Mouse (Mus musculus): ENCODE measurements around the gene Pex5l. TPM values are rescaled to one million over a fixed set of nuclear protein-coding genes. Genes with fewer than 3 reads are reported as not detected.

Pex5l gene
- total RNA-seq, 1 experiment from 2014 or later = not detected

- ATAC-seq (replicated peaks; ENCODE audit: insufficient number of reproducible peaks, low FRiP score, low TSS enrichment, poor library complexity, severe bottlenecking) = no peak
Observed at GRCm38 (mm10) chr3:33073905-33074265, 69.2 kb downstream of the Pex5l start.

GRCm38 (mm10) chr3:33070771-33071170 is 72.3 kb downstream of the Pex5l start:
- ATAC-seq (replicated peaks; ENCODE audit: insufficient number of reproducible peaks, low FRiP score, low TSS enrichment, poor library complexity, severe bottlenecking) = no peak

GRCm38 (mm10) chr3:33068146-33068545 is 74.9 kb downstream of the Pex5l start:
- no peak for ATAC-seq (replicated peaks; ENCODE audit: insufficient number of reproducible peaks, low FRiP score, low TSS enrichment, poor library complexity, severe bottlenecking)

GRCm38 (mm10) chr3:33063590-33063989 is 79.5 kb downstream of the Pex5l start:
- no peak for ATAC-seq (replicated peaks; ENCODE audit: insufficient number of reproducible peaks, low FRiP score, low TSS enrichment, poor library complexity, severe bottlenecking)

GRCm38 (mm10) chr3:33061428-33061827 is 81.6 kb downstream of the Pex5l start:
- no peak for ATAC-seq (replicated peaks; ENCODE audit: insufficient number of reproducible peaks, low FRiP score, low TSS enrichment, poor library complexity, severe bottlenecking)

DNA sequence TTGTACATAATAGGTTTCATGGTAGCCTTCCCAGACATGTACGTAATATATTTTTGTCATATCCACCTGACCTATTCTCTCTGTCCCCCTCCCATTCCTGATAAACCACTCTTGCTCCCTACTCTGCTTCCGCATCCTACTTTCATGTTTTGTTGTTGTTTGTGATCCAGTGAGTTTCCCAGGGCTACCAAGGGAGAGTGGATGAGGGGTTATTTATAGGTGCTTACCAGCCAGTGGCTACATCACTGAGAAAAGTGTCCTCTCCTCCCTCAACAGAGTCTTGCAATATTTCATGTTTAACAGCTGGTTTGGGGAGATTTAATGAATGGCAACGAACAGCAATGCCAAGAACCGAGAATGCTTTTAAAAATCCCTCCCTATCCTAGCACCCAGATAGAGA is 82.0 kb downstream of the Pex5l start:
- no peak for ATAC-seq (replicated peaks; ENCODE audit: insufficient number of reproducible peaks, low FRiP score, low TSS enrichment, poor library complexity, severe bottlenecking)

- ATAC-seq (replicated peaks; ENCODE audit: insufficient number of reproducible peaks, low FRiP score, low TSS enrichment, poor library complexity, severe bottlenecking) = no peak
Observed at GRCm38 (mm10) chr3:33060343-33060937, 82.6 kb downstream of the Pex5l start.

- ATAC-seq (replicated peaks; ENCODE audit: insufficient number of reproducible peaks, low FRiP score, low TSS enrichment, poor library complexity, severe bottlenecking) = no peak
Observed at GRCm38 (mm10) chr3:33048304-33048703, 94.7 kb downstream of the Pex5l start.

- ATAC-seq (replicated peaks; ENCODE audit: insufficient number of reproducible peaks, low FRiP score, low TSS enrichment, poor library complexity, severe bottlenecking) = no peak
Observed at GRCm38 (mm10) chr3:33044799-33045106, 98.3 kb downstream of the Pex5l start.

DNA sequence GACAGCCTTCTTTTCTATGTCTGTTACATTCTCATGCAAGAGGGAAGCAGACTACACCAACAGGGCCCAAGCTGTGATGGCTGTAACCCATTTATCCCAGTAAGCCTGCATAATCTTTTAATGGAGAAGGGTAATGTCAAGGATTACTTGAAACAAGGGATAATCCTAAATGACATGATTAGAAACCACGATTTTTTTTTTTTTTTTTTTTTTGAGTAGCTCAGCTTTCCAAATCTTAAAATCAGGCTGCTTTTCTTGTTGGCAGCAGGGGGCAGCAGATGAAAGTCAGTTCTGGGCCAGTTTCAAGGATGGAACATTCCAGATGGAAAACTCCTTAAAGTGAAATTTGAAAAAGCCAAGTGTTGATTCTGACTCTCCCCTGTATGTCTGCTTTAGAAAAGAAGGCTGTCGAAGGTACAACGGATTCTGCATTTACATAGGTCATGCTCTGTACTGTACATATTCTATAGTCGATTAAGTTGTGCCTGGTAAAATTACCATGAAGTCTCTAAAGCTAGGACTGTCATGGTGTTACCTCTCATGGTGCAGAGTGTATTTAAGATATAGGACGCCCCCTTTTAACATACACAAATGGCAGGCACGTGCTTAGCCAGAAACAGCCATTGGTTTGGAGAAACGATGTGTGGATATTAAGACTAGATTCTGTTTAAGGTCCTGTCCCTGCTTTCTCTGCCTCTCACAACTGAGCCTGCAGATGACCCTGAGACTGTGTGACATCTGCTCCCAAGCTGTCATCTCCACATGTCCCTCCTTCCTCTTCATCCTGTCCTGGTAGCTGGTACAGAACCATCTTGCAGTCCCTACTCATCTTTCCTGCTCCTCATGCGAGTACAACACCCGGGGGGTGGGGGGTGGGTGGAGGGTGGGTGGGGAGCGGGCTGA is 98.9 kb downstream of the Pex5l start:
- ATAC-seq (replicated peaks; ENCODE audit: insufficient number of reproducible peaks, low FRiP score, low TSS enrichment, poor library complexity, severe bottlenecking) = no peak

GRCm38 (mm10) chr3:33024566-33024965 is 118.5 kb downstream of the Pex5l start:
- ATAC-seq (replicated peaks; ENCODE audit: insufficient number of reproducible peaks, low FRiP score, low TSS enrichment, poor library complexity, severe bottlenecking) = no peak

DNA sequence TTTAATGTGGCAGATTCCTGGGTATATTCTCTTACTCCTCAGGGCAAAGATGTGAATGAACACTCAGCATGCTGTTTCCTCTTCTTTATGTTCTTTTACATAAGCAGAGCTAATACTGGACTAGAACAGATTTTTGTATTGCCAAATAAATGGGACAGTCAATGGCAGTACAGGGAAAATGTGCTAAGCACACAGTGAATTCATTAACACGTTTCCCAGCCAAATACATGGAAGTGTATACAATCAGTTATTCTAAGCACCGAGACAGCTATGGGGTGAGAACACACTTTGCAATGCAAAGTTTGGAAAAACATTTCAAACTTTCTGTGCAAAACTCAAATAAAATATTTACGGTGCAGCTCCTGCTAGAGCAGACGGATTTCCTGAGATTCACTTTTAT is 139.1 kb downstream of the Pex5l start:
- ATAC-seq (replicated peaks; ENCODE audit: insufficient number of reproducible peaks, low FRiP score, low TSS enrichment, poor library complexity, severe bottlenecking) = no peak

DNA sequence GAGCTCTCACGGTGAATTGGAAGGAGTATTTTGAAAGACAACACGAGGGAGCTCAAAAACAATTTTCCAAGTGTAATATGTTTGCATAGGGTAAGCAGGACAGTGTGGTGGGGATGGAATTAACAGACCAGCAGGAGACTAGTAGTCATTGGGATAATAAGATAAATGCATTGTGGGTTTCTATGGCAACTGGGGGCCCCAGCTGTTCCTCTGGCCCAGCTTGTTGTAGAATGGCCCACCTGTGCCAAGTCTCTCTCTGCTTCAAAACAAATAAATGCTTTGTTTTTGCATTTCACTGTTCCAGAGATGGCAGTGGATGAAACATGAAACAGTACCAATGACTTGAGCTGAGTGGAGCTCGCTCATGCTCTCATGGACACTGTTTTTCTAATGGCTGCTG is 141.3 kb downstream of the Pex5l start:
- ATAC-seq (replicated peaks; ENCODE audit: insufficient number of reproducible peaks, low FRiP score, low TSS enrichment, poor library complexity, severe bottlenecking) = no peak

DNA sequence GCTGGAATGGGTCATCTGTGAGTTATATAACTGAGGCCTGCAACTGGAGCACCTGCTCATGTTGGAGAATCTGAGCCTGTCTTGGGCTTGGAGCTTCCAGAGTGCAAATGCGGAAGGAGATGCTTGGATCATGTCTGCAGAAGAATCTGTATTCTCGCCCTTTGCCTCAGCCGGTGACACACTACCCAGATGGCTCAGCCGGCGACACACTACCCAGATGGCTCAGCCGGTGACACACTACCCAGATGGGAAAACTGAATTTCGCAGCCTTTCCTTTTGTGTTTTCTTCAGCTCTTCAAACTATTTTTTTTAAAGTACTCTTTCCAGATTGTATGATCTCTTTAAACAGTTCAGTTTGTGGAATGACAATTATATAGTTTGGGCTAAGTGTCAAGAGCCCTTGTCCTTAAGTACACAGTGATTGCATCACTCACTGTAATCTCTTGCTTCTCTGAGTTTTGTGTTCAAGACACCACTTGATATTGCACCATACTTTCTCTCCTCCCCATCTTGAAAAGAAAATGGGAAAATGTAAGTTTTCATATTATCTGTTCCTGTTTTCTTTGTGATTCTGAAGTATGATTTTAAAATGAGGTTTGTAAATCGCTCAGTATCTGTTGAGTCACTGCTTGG is 142.5 kb downstream of the Pex5l start:
- no peak for ATAC-seq (replicated peaks; ENCODE audit: insufficient number of reproducible peaks, low FRiP score, low TSS enrichment, poor library complexity, severe bottlenecking)

DNA sequence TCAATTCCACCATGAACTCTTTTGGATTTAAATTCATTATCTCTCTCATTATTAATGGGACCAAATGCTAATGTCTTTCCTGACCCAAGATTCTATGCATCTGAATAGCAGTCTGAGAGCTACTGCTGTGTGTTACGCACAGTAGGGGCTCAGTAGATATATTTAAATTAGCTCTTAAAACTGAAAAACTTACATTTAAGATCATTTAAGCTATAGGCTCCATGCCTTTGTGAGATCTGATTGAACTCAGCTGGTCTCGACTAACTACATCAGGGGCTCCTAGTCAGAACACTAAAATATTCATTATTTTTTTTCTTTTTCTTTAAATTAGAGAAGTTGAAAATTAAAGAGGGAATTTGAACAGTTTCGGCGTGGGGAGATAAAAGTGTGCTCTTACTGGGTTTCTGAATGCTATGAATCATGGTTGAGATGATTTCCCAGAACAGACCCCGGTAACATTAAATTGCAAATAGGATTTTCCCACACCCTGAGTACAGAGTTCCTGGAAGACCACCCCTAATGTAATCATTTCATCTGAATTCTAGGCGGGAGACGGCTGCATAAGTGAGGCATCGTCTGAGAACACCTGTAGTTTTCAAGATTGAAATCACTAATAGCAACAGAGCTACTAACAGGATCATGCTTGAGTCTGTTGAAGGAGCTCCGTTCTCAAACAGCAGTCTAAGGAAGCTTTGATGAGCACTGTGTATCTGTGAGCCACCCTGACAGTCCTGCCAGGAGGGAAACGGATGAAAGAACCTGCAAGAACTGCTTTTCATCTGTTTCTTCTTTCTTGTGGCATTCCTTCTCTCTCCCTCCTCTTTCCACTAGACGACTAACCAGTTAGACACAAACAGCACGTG is 151.1 kb downstream of the Pex5l start:
- ATAC-seq (replicated peaks; ENCODE audit: insufficient number of reproducible peaks, low FRiP score, low TSS enrichment, poor library complexity, severe bottlenecking) = no peak

GRCm38 (mm10) chr3:32987806-32988205 is 155.2 kb downstream of the Pex5l start:
- no peak for ATAC-seq (replicated peaks; ENCODE audit: insufficient number of reproducible peaks, low FRiP score, low TSS enrichment, poor library complexity, severe bottlenecking)

DNA sequence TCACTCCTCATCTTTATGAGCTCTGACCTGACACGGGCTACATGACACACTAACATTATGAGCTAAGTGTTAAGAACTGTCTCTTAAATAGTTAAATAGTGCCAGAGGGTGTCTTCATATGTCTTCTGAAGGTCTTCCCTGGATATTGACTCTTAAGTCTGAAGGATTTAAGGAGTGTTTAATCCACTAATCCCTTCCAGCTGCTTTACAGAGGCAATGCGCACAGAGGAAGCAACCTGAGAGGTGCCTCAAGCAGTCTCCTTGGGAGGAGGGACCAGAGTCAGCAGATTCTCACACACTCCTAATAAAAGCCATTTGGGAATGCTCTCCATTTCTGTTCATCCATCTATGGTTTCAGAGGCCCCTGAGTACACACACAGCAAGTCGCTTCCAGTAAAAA is 157.9 kb downstream of the Pex5l start:
- ATAC-seq (replicated peaks; ENCODE audit: insufficient number of reproducible peaks, low FRiP score, low TSS enrichment, poor library complexity, severe bottlenecking) = no peak

GRCm38 (mm10) chr3:32979981-32980380 is 163.1 kb downstream of the Pex5l start:
- ATAC-seq (replicated peaks; ENCODE audit: insufficient number of reproducible peaks, low FRiP score, low TSS enrichment, poor library complexity, severe bottlenecking) = no peak

GRCm38 (mm10) chr3:32979238-32979637 is 163.8 kb downstream of the Pex5l start:
- no peak for ATAC-seq (replicated peaks; ENCODE audit: insufficient number of reproducible peaks, low FRiP score, low TSS enrichment, poor library complexity, severe bottlenecking)
